ENCODE assay signal across 8 mouse cellular contexts in genomic region chr12:49373821-49374605, GRCm38 (mm10). TPM values are rescaled to one million over a fixed set of nuclear protein-coding genes. Genes with fewer than 3 reads are reported as not detected.
A peak's percentile ranks its signal among the peaks of the same experiment; 100 is the strongest.
DNase-seq lines count a peak whose midpoint lies in the region; ATAC-seq and TF ChIP-seq lines count a peak whose summit lies in the region.

No protein-coding gene starts in this region.

- intact Hi-C loops in gastrocnemius, adult 2 months (cut with DNase I): no loop called here

- peak overlapping the region; percentile 39 for H3K4me2 ChIP-seq in limb, embryonic 14.5 days (replicated peaks; ENCODE audit: low read depth, low read length, severe bottlenecking)
- peak overlapping the region; percentile 36 for H3K4me2 ChIP-seq in stomach, embryonic 15.5 days

- H3K9ac ChIP-seq in limb, embryonic 14.5 days (ENCODE audit: low read depth, low read length, severe bottlenecking): no peak overlapping the region
- H3K9ac ChIP-seq in stomach, embryonic 15.5 days: no peak overlapping the region

- no peak overlapping the region for H3K27ac ChIP-seq in gastrocnemius, adult 2 months
- no peak overlapping the region for H3K27ac ChIP-seq in limb, embryonic 14.5 days (replicated peaks; ENCODE audit: low read depth, low read length)
- no peak overlapping the region for H3K27ac ChIP-seq in stomach, embryonic 15.5 days

- peak overlapping the region; percentile 54 for H3K4me3 ChIP-seq in gastrocnemius, adult 2 months
- peak overlapping the region; percentile 23 for H3K4me3 ChIP-seq in limb, embryonic 14.5 days (replicated peaks; ENCODE audit: low read length)
- peak overlapping the region; percentile 16 for H3K4me3 ChIP-seq in stomach, embryonic 15.5 days (replicated peaks)

- no peak for TF ChIP-seq CTCF in gastrocnemius, adult 2 months (IDR thresholded peaks at IDR 0.05)

- 2% methylated on average over 24 of the region's 24 CpGs for whole genome bisulfite sequencing in limb, embryonic 14.5 days
- 4% methylated on average over 24 of the region's 24 CpGs for WGBS in stomach, embryonic 15.5 days

- no peaks in the 10 kb centered on the region for H3K4me1 ChIP-seq in limb, embryonic 14.5 days (ENCODE audit: control insufficient read depth, insufficient read depth, low read length)
- no peaks in the 10 kb centered on the region for H3K4me1 ChIP-seq in stomach, embryonic 15.5 days

- no peaks in the 10 kb centered on the region for H3K9me3 ChIP-seq in limb, embryonic 14.5 days (ENCODE audit: control insufficient read depth, low read length)
- no peaks in the 10 kb centered on the region for H3K9me3 ChIP-seq in stomach, embryonic 15.5 days

- H3K27me3 ChIP-seq in limb, embryonic 14.5 days (ENCODE audit: control insufficient read depth, insufficient read depth, low read length): peaks cover 71% of the 10 kb centered on the region
- peaks cover 65% of the 10 kb centered on the region for H3K27me3 ChIP-seq in stomach, embryonic 15.5 days (replicated peaks)

- DNase-seq in gastrocnemius, adult 2 months: no peak
- no peak for DNase-seq in gastrocnemius, adult 8-10 months (ENCODE audit: low spot score in 2 of 2)
- DNase-seq in right cerebral cortex, adult 2 months (ENCODE audit: low spot score in 2 of 2): peak; percentile 50 to 53
- DNase-seq in right cerebral cortex, postnatal 25 days: no peak
- DNase-seq in limb, embryonic 14.5 days (ENCODE audit: low spot score): no peak
- DNase-seq in urinary bladder, postnatal 10 days (ENCODE audit: low spot score): no peak
- no peak for DNase-seq in gastrocnemius, postnatal 4 days (ENCODE audit: low spot score in 2 of 2)

- H3K36me3 ChIP-seq in limb, embryonic 14.5 days (ENCODE audit: control insufficient read depth, insufficient read depth, low read length): no peaks in the 10 kb centered on the region
- H3K36me3 ChIP-seq in stomach, embryonic 15.5 days: no peaks in the 10 kb centered on the region

- TF ChIP-seq POLR2A in limb, embryonic 14.5 days (IDR thresholded peaks at IDR 0.05; ENCODE audit: borderline replicate concordance, extremely low read depth, insufficient read depth, insufficient read length): no peak

- no peak for ATAC-seq in limb, embryonic 14.5 days (ENCODE audit: low FRiP score, low read depth)
- no peak for ATAC-seq in stomach, embryonic 15.5 days (ENCODE audit: insufficient read depth, low FRiP score, low read depth)

RNA-seq across cellular contexts. Expression of gene Foxg1, which starts 8.4 kb away (rescaled TPM):
- not detected for total RNA-seq in gastrocnemius, adult 2 months (2021)
- not detected for total RNA-seq in gastrocnemius, adult 8-10 months (2022)
- polyA plus RNA-seq in limb, embryonic 14.5 days (2012; rRNA removed): 0.12 and 1.2 TPM in 2 replicates
- polyA plus RNA-seq in limb, embryonic 14.5 days (2014; fragmentation: Nextera tagmentation; extraction: Ambion mirVana): not detected in 2 replicates
- 0.06 and 0.10 TPM in 2 replicates for polyA plus RNA-seq in stomach, embryonic 15.5 days (2015; fragmentation: Nextera tagmentation; extraction: Ambion mirVana)
- not detected for total RNA-seq in gastrocnemius, postnatal 4 days (2021)

RNA-seq across cellular contexts. Expression of gene Gm43517, which starts 11.0 kb away (rescaled TPM):
- total RNA-seq in gastrocnemius, adult 2 months (2021): not detected
- total RNA-seq in gastrocnemius, adult 8-10 months (2022): not detected
- polyA plus RNA-seq in limb, embryonic 14.5 days (2012; rRNA removed): 0.04 TPM in 1 of 2 replicates, not detected in the other
- polyA plus RNA-seq in limb, embryonic 14.5 days (2014; fragmentation: Nextera tagmentation; extraction: Ambion mirVana): not detected in 2 replicates
- not detected in 2 replicates for polyA plus RNA-seq in stomach, embryonic 15.5 days (2015; fragmentation: Nextera tagmentation; extraction: Ambion mirVana)
- not detected for total RNA-seq in gastrocnemius, postnatal 4 days (2021)

Comparison
In these comparisons a context has a peak if more than half of its experiments do, and no peak if none do; other contexts are left out.
1. DNase-seq: peak in right cerebral cortex, adult 2 months (2 of 2); none in gastrocnemius, adult 2 months (single experiment), gastrocnemius, adult 8-10 months (0 of 2), right cerebral cortex, postnatal 25 days (single experiment), limb, embryonic 14.5 days (single experiment), urinary bladder, postnatal 10 days (single experiment) and gastrocnemius, postnatal 4 days (0 of 2).
2. Peak in every context shown above with its lines, with median percentiles within 50 percentile points of each other: H3K4me3 ChIP-seq.